Mouse (Mus musculus): ENCODE measurements around the gene Surf1.
A peak's percentile ranks its signal among the peaks of the same experiment; 100 is the strongest.

Gene Surf1

GRCm38 (mm10) chr2:26915927-26916728 is at the start of gene Surf1, which contains the start of gene Surf2:
Gene Surf1, minus strand, starts transcription at chr2:26916530.
Gene Surf2, plus strand, starts transcription at chr2:26916367.
- DNase-seq (ENCODE audit: low spot score): peak; percentile 77

- no peak for DNase-seq (ENCODE audit: low spot score)
These were observed 48.5 kb upstream of the Surf1 start for GRCm38 (mm10) chr2:26964724-26965370.

GRCm38 (mm10) chr2:26963923-26964723 is 47.8 kb upstream of the Surf1 start, which contains the start of gene Rexo4:
Gene Rexo4, minus strand, starts transcription at chr2:26964386.
- peak; percentile 91 for DNase-seq (ENCODE audit: low spot score)

- DNase-seq (ENCODE audit: low spot score): no peak
These were observed 44.4 kb upstream of the Surf1 start for GRCm38 (mm10) chr2:26960756-26961155.

GRCm38 (mm10) chr2:26957488-26957859 is 41.1 kb upstream of the Surf1 start:
- no peak for DNase-seq (ENCODE audit: low spot score)

GRCm38 (mm10) chr2:26956811-26957487 is 40.6 kb upstream of the Surf1 start:
- DNase-seq (ENCODE audit: low spot score): no peak

- no peak for DNase-seq (ENCODE audit: low spot score)
These were observed 38.5 kb upstream of the Surf1 start for GRCm38 (mm10) chr2:26954735-26955395.

- DNase-seq (ENCODE audit: low spot score): no peak
These were observed 36.5 kb upstream of the Surf1 start for GRCm38 (mm10) chr2:26952866-26953265.

GRCm38 (mm10) chr2:26952193-26952592 is 35.9 kb upstream of the Surf1 start:
- no peak for DNase-seq (ENCODE audit: low spot score)

GRCm38 (mm10) chr2:26951346-26951905 is 35.1 kb upstream of the Surf1 start:
- no peak for DNase-seq (ENCODE audit: low spot score)

GRCm38 (mm10) chr2:26950411-26950810 is 34.1 kb upstream of the Surf1 start:
- no peak for DNase-seq (ENCODE audit: low spot score)

- DNase-seq (ENCODE audit: low spot score): no peak
These were observed 26.9 kb upstream of the Surf1 start for GRCm38 (mm10) chr2:26943253-26943652.

GRCm38 (mm10) chr2:26941539-26941938 is 25.2 kb upstream of the Surf1 start:
- DNase-seq (ENCODE audit: low spot score): no peak

GRCm38 (mm10) chr2:26936425-26936824 is 20.1 kb upstream of the Surf1 start:
- no peak for DNase-seq (ENCODE audit: low spot score)

- no peak for DNase-seq (ENCODE audit: low spot score)
These were observed 19.0 kb upstream of the Surf1 start for GRCm38 (mm10) chr2:26935286-26935685.

GRCm38 (mm10) chr2:26933304-26934055 is 17.1 kb upstream of the Surf1 start, which contains the start of the genes Surf4 and Stkld1:
Gene Surf4, minus strand, starts transcription at chr2:26933928.
Gene Stkld1, plus strand, starts transcription at chr2:26934047.
- DNase-seq (ENCODE audit: low spot score): peak; percentile 95

- no peak for DNase-seq (ENCODE audit: low spot score)
These were observed 16.4 kb upstream of the Surf1 start for GRCm38 (mm10) chr2:26932473-26933303.

- DNase-seq (ENCODE audit: low spot score): no peak
These were observed 14.1 kb upstream of the Surf1 start for GRCm38 (mm10) chr2:26930390-26930789.
